Mouse (Mus musculus) gastrocnemius, postnatal 25 days (tissue): Measurements from ENCODE around the gene Asb6. TPM values are rescaled to one million over a fixed set of nuclear protein-coding genes. Genes with fewer than 3 reads are reported as not detected.

Experiments used
- DNase-seq: peaks from one replicate; pipeline ENCODE4 v3.0.0; 2022
- long read RNA-seq, 2 experiments: library from polyadenylated mRNA; stranded (forward); transcript quantifications; one replicate each; pipeline ENCODE4 v2.0.0; 2021
- total RNA-seq, 2 experiments: library from RNA; stranded (reverse); gene quantifications; 1 replicate in 1 of 2; 2 replicates in 1 of 2; pipeline ENCODE4 v1.2.3; 2021

Gene Asb6
- 1 to 10 TPM; 5.4 to 5.5 TPM for total RNA-seq
- long read RNA-seq, experiment 1, full-length matches to known transcripts, result 6 of 7 reads
- long read RNA-seq, experiment 1, partial matches to known transcripts, result 0 of 7 reads
- long read RNA-seq, experiment 1, other reads (novel, unspliced or antisense), result 1 of 7 reads
- long read RNA-seq, experiment 2, full-length matches to known transcripts, result 6 of 6 reads
- long read RNA-seq, experiment 2, partial matches to known transcripts, result 0 of 6 reads
- long read RNA-seq, experiment 2, other reads (novel, unspliced or antisense), result 0 of 6 reads

GRCm38 (mm10) chr2:30830283-30830795, at the start of gene Asb6:
Gene Asb6, minus strand, starts transcription at chr2:30830333.
- no peak for DNase-seq

- no peak for DNase-seq
Measured at GRCm38 (mm10) chr2:30879481-30879880, 49.3 kb upstream of the Asb6 start.

- DNase-seq, result peak; percentile 59
Measured at GRCm38 (mm10) chr2:30875621-30876432, 45.7 kb upstream of the Asb6 start.

GRCm38 (mm10) chr2:30875096-30875495, 45.0 kb upstream of the Asb6 start:
- no peak for DNase-seq

GRCm38 (mm10) chr2:30874445-30874844, 44.3 kb upstream of the Asb6 start:
- no peak for DNase-seq

- DNase-seq, result no peak
Measured at GRCm38 (mm10) chr2:30872669-30873068, 42.5 kb upstream of the Asb6 start.

- DNase-seq, result peak; percentile 51
Measured at GRCm38 (mm10) chr2:30870863-30871262, 40.7 kb upstream of the Asb6 start.

GRCm38 (mm10) chr2:30865426-30865825, 35.3 kb upstream of the Asb6 start:
- DNase-seq, result no peak

GRCm38 (mm10) chr2:30864968-30865381, 34.8 kb upstream of the Asb6 start:
- DNase-seq, result peak; percentile 22

- no peak for DNase-seq
Measured at GRCm38 (mm10) chr2:30863574-30863973, 33.4 kb upstream of the Asb6 start.

GRCm38 (mm10) chr2:30862081-30862480, 31.9 kb upstream of the Asb6 start:
- no peak for DNase-seq

- no peak for DNase-seq
Measured at GRCm38 (mm10) chr2:30859782-30860181, 29.6 kb upstream of the Asb6 start.

- no peak for DNase-seq
Measured at GRCm38 (mm10) chr2:30857076-30857475, 26.9 kb upstream of the Asb6 start.

GRCm38 (mm10) chr2:30852771-30853313, 22.7 kb upstream of the Asb6 start:
- DNase-seq, result no peak

- no peak for DNase-seq
Measured at GRCm38 (mm10) chr2:30850581-30850980, 20.4 kb upstream of the Asb6 start.

GRCm38 (mm10) chr2:30848184-30848583, 18.1 kb upstream of the Asb6 start:
- DNase-seq, result no peak

GRCm38 (mm10) chr2:30846723-30847122, 16.6 kb upstream of the Asb6 start:
- DNase-seq, result no peak

GRCm38 (mm10) chr2:30846236-30846635, 16.1 kb upstream of the Asb6 start:
- no peak for DNase-seq

- peak; percentile 49 for DNase-seq
Measured at GRCm38 (mm10) chr2:30845152-30846070, 15.3 kb upstream of the Asb6 start.

GRCm38 (mm10) chr2:30842615-30843014, 12.5 kb upstream of the Asb6 start:
- no peak for DNase-seq

- no peak for DNase-seq
Measured at GRCm38 (mm10) chr2:30836238-30836990, 6.3 kb upstream of the Asb6 start.
